Mouse (Mus musculus) megakaryocyte-erythroid progenitor cell, adult 5-6 weeks (primary cell): ENCODE measurements around the gene Zc4h2. TPM values are rescaled to one million over a fixed set of nuclear protein-coding genes. Genes with fewer than 3 reads are reported as not detected.

Experiments used
- ATAC-seq: replicated peaks from 2 replicates; pipeline ENCODE4 v1.8.0; 2016; ENCODE audit warnings: mild to moderate bottlenecking, inconsistent platforms; ENCODE audit not compliant: severe bottlenecking, poor library complexity, low FRiP score, low TSS enrichment
- total RNA-seq, 2 experiments: library from RNA; stranded (forward) in 1 of 2; stranded (reverse) in 1 of 2; fragments of 200-1000, 215-1000 nt in 1 of 2; fragments of >200 nt in 1 of 2; fragmentation: Nextera tagmentation in 1 of 2; gene quantifications; 2 replicates each; pipeline ENCODE4 v1.2.3; 2014 to 2017

The Zc4h2 gene
- total RNA-seq (2014; fragmentation: Nextera tagmentation), result 3.8 and 4.6 TPM in 2 replicates
- 4.6 and 13.8 TPM in 2 replicates for total RNA-seq (2017)

- peak; percentile 100 for ATAC-seq
Measured at GRCm38 (mm10) chrX:95657804-95658599, at the start of gene Zc4h2. Gene Zc4h2, minus strand, starts transcription at chrX:95658509.

- no peak; the same call in 1 of the 2 replicates for ATAC-seq
Measured at GRCm38 (mm10) chrX:95687119-95687518, 28.8 kb upstream of the Zc4h2 start.

DNA sequence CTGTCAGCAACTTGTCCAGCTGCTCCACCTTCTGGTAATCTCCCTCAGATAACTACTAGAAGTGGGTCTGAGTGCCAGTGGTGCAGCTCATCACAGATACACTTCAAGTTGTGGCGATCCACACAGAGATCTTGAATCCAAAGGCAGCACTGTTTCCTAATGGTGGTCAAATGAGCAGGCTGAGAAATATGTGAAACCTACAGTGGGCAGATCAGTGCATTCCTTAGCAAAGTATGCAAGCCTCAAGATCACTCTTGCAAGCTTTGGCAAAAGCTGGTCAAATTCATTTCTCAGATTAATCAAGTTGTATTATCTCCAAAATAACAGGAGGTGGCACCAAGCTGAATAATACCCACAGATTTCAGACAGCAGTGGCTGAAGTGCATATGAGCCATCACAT, 23.9 kb upstream of the Zc4h2 start:
- ATAC-seq, result no peak

DNA sequence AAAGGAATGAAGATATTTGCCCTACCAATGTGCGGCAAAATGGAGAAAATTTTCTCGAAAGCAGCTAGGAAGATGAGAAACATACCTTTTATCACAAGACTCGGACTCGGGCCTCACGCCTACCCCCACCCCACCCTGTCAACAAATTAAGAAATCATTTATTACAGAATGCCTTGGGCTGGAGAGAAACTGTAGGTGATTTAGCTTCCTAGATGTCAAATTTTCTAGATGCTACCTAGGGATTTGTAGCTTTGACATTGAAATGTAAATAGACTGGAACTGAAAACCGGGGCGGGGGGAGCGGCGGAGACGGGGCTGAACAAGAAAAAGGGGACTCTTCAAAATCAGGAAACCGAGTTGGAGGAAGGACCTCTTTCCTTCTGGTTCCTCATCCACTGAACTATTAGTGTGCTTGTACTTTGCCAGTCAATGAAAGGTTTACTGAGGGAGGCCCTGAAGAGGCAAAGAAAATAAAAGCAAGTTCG, 333 bp upstream of the Zc4h2 start:
- peak; percentile 42; the same call in 1 of the 2 replicates for ATAC-seq

DNA sequence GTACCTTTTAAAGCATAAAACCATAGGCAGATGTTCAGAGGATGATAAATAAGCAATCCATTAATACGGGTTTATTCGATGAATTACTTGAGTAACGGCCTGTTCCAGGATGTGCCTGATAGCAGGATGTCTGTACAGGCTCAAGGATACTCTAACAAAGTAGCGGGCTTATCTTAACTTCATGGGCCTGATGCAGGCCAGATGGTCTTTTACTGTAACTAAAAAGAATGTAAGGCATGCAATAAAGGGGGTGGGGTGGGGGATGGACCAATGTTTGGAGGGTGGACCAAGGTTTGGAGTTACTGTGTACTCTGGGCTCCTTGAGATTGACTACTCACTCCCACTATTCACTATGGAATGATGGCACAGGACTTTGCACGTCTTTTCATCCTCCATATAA, 57.7 kb downstream of the Zc4h2 start:
- ATAC-seq, result no peak

Other genes with a start within 250 kb of the Zc4h2 start
- 9.5 and 9.6 TPM in 2 replicates for gene Amer1, start 213.6 kb downstream of the Zc4h2 start, total RNA-seq (2014; fragmentation: Nextera tagmentation)
- 6.2 and 10.1 TPM in 2 replicates for gene Amer1, start 213.6 kb downstream of the Zc4h2 start, total RNA-seq (2017)
- gene Asb12, start 100.5 kb downstream of the Zc4h2 start, total RNA-seq (2014; fragmentation: Nextera tagmentation), result not detected in 2 replicates
- not detected in 2 replicates for gene Asb12, start 100.5 kb downstream of the Zc4h2 start, total RNA-seq (2017)
- gene Pfn5, start 100.4 kb downstream of the Zc4h2 start, total RNA-seq (2014; fragmentation: Nextera tagmentation), result not detected in 2 replicates
- not detected in 2 replicates for gene Pfn5, start 100.4 kb downstream of the Zc4h2 start, total RNA-seq (2017)
- 0.35 and 1.4 TPM in 2 replicates for gene Zc3h12b, start 53.2 kb upstream of the Zc4h2 start, total RNA-seq (2014; fragmentation: Nextera tagmentation)
- 0.28 and 0.80 TPM in 2 replicates for gene Zc3h12b, start 53.2 kb upstream of the Zc4h2 start, total RNA-seq (2017)